Mouse (Mus musculus) C2C12 (cell line): ENCODE results near the gene Tmem117. TPM values are rescaled to one million over a fixed set of nuclear protein-coding genes. Genes with fewer than 3 reads are reported as not detected.

Experiments used
- H3K27me3 ChIP-seq: one replicate; pipeline ENCODE4 v1.6.1; 2011; ENCODE audit not compliant: control insufficient read depth, insufficient read depth, insufficient read length
- H3K36me3 ChIP-seq: one replicate; pipeline ENCODE4 v1.6.1; 2011; ENCODE audit not compliant: control insufficient read depth, insufficient read depth
- H3K4me3 ChIP-seq: one replicate; pipeline ENCODE4 v1.5.1; 2011; ENCODE audit warnings: mild to moderate bottlenecking, control low read depth; ENCODE audit not compliant: poor library complexity, insufficient read depth, severe bottlenecking
- H3K79me2 ChIP-seq: one replicate; pipeline ENCODE4 v1.6.1; 2011; ENCODE audit not compliant: control insufficient read depth, insufficient read depth
- H3K79me3 ChIP-seq: one replicate; pipeline ENCODE4 v1.6.1; 2011; ENCODE audit warnings: low read depth, control low read depth
- H3ac ChIP-seq: one replicate; pipeline ENCODE3; 2011; ENCODE audit warnings: low read depth; ENCODE audit not compliant: control insufficient read depth, insufficient read length
- CEBPB ChIP-seq: IDR thresholded peaks from one replicate; pipeline ENCODE4 v1.6.1; 2011; ENCODE audit warnings: low read depth, mild to moderate bottlenecking, control low read depth, moderate library complexity
- CTCF ChIP-seq: IDR thresholded peaks from one replicate; pipeline ENCODE4 v1.5.1; 2011; ENCODE audit not compliant: control insufficient read depth, insufficient read depth, insufficient read length
- FOSL1 ChIP-seq: IDR thresholded peaks from one replicate; pipeline ENCODE4 v1.8.0; 2011; ENCODE audit warnings: mild to moderate bottlenecking, low read length; ENCODE audit not compliant: poor library complexity, insufficient read depth, severe bottlenecking
- MAX ChIP-seq: IDR thresholded peaks from one replicate; pipeline ENCODE4 v1.6.1; 2011; ENCODE audit warnings: mild to moderate bottlenecking, control low read depth
- MYOD1 ChIP-seq: IDR thresholded peaks from one replicate; pipeline ENCODE4 v1.6.1; 2011; ENCODE audit warnings: low read depth; ENCODE audit not compliant: control insufficient read depth, insufficient read length
- MYOG ChIP-seq: IDR thresholded peaks from one replicate; pipeline ENCODE4 v1.6.1; 2011; ENCODE audit not compliant: control insufficient read depth, insufficient read length; ENCODE audit errors: extremely low read depth
- USF1 ChIP-seq: IDR thresholded peaks from one replicate; pipeline ENCODE4 v1.6.1; 2011; ENCODE audit warnings: low read depth, mild to moderate bottlenecking, control low read depth, moderate library complexity
- polyA plus RNA-seq: library from polyadenylated mRNA; unstranded; fragments of >200 nt; fragmentation: generic; extraction: Trizol; gene quantifications from one replicate; pipeline ENCODE4 v1.2.1, GENCODE M21; 2012; ENCODE audit warnings: missing spikeins

Gene Tmem117
- polyA plus RNA-seq, 1 experiment, result 0.06 TPM

- H3ac ChIP-seq, result no peak overlapping the region
- no peak overlapping the region for H3K4me3 ChIP-seq
- TF ChIP-seq MYOD1 (no peak), FOSL1 (no peak), MAX (no peak), CTCF (no peak), CEBPB (no peak), MYOG (no peak), USF1 (no peak)
- H3K27me3 ChIP-seq, result no peaks in the 10 kb centered on the region
- no peaks in the 10 kb centered on the region for H3K79me2 ChIP-seq
- no peaks in the 10 kb centered on the region for H3K36me3 ChIP-seq
- no peaks in the 10 kb centered on the region for H3K79me3 ChIP-seq
Measured at GRCm38 (mm10) chr15:94722759-94723158, 93.7 kb downstream of the Tmem117 start.

- H3K79me3 ChIP-seq, result no peaks in the 10 kb centered on the region
- no peaks in the 10 kb centered on the region for H3K79me2 ChIP-seq
- H3K4me3 ChIP-seq, result no peak overlapping the region
- TF ChIP-seq FOSL1 (no peak), USF1 (no peak), MAX (no peak), MYOD1 (no peak), CEBPB (no peak), MYOG (no peak), CTCF (no peak)
- no peaks in the 10 kb centered on the region for H3K36me3 ChIP-seq
- no peak overlapping the region for H3ac ChIP-seq
- H3K27me3 ChIP-seq, result no peaks in the 10 kb centered on the region
Measured at GRCm38 (mm10) chr15:94732104-94732503, 103.1 kb downstream of the Tmem117 start.

DNA sequence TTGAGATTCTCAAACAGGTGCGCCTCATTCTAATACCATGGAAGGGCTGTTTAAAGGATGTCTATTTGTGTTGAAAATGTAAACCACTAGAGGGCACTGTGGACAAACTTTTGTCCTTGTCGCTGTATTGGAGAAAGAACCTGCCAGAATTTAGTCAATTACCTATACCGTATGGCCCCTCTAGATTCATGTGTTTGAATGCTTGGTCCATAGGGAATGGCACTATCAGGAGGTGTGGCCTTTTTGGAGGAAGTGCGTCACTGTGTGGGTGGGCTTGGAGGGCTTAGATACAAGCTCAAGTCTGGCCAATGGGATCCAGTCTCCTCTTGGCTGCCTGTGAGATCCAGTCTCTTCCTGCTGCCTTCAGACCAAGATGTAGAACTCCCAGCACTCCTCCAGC lies 140.2 kb downstream of the Tmem117 start:
- TF ChIP-seq CEBPB (no peak), MAX (no peak), CTCF (no peak), FOSL1 (no peak), MYOD1 (no peak)
- no peaks in the 10 kb centered on the region for H3K36me3 ChIP-seq
- H3ac ChIP-seq, result no peak overlapping the region
- H3K4me3 ChIP-seq, result no peak overlapping the region
- H3K79me2 ChIP-seq, result no peaks in the 10 kb centered on the region
- no peaks in the 10 kb centered on the region for H3K79me3 ChIP-seq
- H3K27me3 ChIP-seq, result peaks cover 6% of the 10 kb centered on the region

GRCm38 (mm10) chr15:94770832-94771578 lies 142.0 kb downstream of the Tmem117 start:
- Histone ChIP-seq H3K4me3 (no peak overlapping the region), H3K79me2 (no peaks in the 10 kb centered on the region), H3K79me3 (no peaks in the 10 kb centered on the region), H3ac (no peak overlapping the region), H3K36me3 (no peaks in the 10 kb centered on the region), H3K27me3 (peaks cover 6% of the 10 kb centered on the region)
- TF ChIP-seq FOSL1 (no peak), MYOG (no peak), MYOD1 (no peak), CEBPB (no peak), MAX (no peak), CTCF (no peak), USF1 (no peak)

GRCm38 (mm10) chr15:94771691-94772090 lies 142.7 kb downstream of the Tmem117 start:
- no peaks in the 10 kb centered on the region for H3K79me2 ChIP-seq
- no peak overlapping the region for H3ac ChIP-seq
- TF ChIP-seq CTCF, result no peak
- TF ChIP-seq MAX, result no peak
- TF ChIP-seq MYOD1, result no peak
- TF ChIP-seq USF1, result no peak
- TF ChIP-seq MYOG, result no peak
- TF ChIP-seq CEBPB, result no peak
- TF ChIP-seq FOSL1, result no peak
- H3K27me3 ChIP-seq, result peaks cover 6% of the 10 kb centered on the region
- no peaks in the 10 kb centered on the region for H3K79me3 ChIP-seq
- no peaks in the 10 kb centered on the region for H3K36me3 ChIP-seq
- H3K4me3 ChIP-seq, result no peak overlapping the region
